Mouse (Mus musculus): ENCODE measurements around the gene Appl2.

The Appl2 gene

DNA sequence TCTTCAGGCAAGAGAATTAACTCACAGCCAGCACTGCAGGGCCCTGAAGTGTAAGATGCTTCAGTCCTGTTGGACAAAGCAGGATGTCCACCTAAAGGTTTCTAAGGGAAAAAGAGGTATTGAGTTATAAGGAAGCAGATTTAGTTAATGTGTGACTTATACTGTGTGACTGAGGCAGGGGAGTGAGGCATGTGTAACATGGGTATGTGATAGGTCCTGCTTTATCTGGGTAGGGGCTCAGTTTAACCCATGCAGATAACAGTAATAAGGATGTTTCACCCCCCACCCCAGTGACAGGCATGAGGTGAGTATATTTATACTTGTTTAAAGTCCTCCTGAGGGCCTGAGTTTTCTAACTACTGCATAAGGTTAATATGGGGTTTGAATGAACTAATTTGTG lies 85.5 kb downstream of the Appl2 start:
- DNase-seq: no peak

Measured in right cerebral cortex, postnatal 14 days (tissue).